Mouse (Mus musculus) ovary, adult 18-20 months (tissue): ENCODE results near the gene Tcf7l1.

ENCODE experiments used
- DNase-seq: peaks from one replicate; pipeline ENCODE4 v3.0.0; 2022; ENCODE audit warnings: low spot score, mixed read lengths

Tcf7l1 gene

DNA sequence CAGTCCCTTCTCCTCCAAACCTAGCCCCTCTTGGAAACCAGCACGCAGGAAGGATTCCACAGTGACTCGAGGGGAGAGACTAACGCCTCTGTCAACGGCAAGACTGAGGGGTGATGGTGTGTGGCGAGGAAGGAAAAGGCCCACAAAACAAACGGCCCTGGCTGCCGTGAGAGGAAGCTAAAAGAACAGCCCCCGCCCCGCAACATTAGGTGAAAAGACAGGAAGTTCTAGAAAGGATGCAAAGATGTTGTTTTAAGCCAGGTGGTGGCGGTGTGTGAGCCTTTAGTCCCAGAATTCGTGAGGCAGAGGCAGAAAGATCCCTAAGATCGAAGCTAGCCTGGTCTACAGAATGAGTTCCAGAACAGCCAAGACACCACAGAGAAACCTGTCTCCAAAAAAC is 43.3 kb downstream of the Tcf7l1 start:
- no peak for DNase-seq

DNA sequence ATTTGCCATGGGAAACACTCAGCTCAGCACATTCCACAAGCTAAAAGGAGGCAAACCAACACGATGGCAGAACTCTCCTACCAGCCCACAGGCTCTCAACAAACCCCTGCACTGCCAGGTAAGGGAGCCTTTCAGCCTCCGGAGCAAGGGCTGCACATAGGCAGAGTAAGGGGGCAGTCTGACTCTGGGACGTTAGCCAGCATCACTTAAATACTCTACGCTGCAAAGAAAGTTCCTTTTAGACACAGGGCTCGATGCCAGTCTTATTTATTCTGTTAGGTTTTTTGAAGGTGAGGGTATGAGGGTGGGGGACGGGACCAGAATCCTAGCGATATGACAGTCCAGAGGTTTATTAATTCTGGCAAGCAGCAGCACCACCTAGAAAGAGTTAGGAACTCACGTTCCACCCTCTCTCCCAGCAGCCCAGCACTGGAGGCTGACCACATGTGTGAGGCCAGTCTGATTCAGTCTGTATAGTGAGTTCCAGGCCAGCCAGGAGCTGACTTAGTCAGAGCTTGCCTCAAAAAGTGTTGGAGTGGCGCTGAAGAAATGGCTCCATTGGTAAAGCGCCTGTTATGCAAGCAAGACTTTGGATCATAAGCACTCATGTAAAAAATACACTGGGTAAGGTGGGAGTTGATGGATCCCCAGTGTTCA is 44.8 kb downstream of the Tcf7l1 start:
- DNase-seq, result no peak

DNA sequence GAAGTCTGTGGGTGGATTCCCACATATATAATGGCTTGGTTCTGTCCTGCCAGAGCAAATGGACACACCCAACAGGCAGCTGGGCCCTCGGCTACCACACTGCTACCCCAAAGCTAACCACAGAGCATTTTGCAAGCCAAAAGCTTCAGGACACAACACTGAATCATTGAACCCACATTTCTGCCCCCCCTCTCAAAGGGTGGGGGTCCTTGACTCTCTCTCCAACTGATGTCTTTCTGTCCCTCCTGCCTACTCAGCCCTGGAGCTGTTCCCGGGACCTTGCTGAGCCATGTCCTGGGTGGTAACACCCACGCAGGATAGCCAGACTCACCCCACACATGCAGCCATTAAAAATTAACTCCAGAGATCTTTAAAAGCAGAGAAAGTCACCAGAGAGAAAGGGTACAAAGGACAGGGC is 45.4 kb downstream of the Tcf7l1 start:
- DNase-seq, result no peak

DNA sequence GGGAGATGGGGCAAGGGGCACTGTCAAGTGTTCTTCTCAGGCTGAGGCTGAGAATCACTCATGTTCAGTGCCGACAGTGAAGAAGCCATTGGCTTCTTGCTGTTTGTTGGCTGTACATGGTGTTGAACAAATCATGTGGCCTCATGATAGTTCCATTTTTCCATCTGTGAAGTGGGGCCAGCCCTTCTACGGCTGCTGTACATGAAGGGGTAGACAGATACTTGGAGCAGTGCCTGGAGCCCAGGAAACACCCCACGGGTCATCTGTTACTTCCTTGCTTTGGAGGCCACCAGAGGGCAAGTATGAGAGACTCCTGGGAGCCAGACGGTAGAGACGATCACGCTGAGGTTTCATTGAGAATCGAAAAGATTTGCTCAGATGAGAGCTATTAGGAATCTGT is 46.7 kb downstream of the Tcf7l1 start:
- DNase-seq, result no peak

DNA sequence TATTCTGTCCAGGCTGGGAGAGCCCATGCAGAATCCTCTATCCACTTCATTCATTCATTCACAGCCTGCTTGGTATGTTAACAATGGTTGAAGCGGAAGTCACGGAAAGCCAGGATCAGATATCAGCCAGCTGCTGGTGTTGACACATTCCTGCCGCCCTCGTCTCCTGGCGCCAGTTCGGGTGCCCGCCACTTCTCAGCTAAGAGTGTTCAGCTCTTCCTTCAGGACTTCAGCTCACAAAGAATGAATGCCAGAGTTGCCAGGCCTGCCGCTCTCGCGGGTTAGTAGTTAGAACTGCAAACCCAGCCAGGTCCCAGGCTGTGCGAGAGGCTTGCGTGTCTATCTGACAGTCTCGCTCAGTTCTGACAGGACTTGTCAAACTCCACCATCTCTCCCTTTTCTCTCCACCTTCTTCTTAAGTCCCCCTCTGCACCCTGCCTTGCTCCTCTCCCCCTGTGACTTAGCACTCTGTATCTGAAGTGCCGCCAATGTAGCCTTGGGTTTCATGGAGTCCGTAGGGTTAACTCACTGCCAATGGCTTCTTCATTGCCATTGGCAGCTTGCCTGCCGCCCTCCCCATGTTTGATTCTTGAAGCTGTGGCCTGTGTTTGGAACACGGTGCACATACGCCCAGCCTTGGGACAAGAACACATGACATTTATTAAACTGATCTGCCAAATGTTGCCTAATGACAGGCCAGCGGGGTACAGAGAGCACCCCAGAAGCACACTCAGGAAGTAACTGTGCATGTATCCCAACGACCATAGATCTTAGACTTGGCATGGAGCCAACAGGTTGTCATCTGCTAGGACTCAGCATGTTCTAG is 48.2 kb downstream of the Tcf7l1 start:
- peak; percentile 23 for DNase-seq

DNA sequence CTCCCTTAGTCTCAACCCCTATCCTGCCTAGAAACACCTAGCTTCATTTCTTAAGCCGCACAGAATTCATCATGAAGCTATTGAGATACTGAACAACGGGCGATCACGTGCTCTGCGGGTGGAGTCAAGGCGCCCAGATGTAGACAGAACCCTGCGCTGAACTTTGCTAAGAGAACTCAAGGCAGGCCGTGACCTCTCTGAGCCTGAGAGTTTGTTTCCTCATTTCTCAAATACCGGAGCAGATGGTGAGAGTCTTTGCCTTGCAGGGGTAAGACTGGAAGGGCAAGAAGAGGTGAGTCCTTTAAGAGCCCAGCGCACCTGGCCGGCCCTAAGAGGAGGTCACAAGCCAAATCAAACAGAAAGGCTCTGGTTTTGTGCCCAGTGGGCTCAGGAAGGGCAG is 52.2 kb downstream of the Tcf7l1 start:
- DNase-seq, result no peak

DNA sequence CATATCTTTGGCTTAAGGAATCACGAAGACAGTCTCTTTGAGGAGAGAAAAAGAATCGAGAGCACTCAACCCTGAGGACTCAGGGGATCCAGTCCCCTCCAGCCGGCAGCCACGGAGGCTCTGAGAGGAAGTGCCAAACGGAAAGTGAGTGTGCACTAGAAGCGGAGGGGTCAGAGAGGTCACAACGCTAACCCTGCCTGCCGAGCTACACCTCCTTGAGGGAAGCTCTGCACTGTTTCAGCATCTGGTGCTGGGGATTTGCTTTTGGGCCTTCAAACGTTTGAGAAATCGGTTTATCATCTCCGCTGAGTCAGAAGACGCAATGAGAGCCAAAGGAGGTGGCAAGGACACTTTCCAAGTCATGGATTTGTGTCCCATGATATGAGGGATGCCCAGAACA is 53.8 kb downstream of the Tcf7l1 start:
- DNase-seq, result no peak

DNA sequence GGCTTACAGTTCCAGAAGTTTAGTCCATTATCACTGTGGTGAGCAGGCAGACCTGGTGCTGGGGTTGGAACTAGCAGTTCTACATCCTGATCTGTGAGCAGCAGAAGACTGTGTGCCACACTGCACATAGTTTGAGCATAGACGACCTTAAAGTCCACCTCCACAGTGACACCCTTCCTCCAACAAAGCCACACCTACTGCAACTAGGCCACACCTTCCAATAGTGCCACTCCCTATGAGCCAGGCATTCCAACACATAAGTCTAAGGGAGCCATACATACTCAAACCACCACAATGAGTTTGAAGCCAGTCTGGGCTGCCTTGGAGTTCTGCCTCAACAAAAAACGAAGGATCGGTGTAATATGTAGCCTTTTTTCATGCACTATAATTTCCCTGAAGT is 55.7 kb downstream of the Tcf7l1 start:
- no peak for DNase-seq

DNA sequence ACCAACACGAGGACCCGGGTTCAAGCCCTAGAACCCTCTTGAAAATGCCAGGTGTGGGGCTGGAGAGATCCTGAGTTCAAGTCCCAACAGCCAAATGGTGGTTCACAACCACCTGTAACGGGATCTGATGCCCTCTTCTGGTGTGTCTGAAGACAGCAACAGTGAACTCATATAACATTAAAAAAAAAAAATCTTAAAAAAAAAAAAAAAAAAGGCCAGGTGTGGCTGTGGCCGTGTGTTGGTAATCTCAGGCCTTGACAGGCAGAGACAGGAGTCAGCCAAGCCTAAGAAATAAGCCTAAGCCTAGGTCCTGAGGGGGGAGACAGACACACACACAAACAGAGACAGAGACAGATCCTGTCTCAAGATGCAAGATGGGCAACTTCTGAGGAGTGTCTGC is 56.9 kb downstream of the Tcf7l1 start:
- no peak for DNase-seq

DNA sequence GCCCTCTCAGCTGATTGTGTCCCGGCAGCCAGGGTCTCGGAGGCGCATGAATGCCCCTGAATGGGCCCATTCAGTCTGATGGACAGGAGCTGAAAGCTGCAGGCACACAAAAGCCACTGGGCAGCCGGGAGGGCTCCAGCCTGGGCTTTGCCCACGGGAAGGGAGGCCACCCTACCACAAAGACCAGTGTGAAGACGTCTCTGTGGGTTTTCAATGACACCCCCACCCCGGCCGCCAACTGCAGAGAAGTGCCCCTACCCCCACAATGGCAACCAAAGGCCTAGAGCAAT is 58.5 kb downstream of the Tcf7l1 start:
- DNase-seq, result no peak

DNA sequence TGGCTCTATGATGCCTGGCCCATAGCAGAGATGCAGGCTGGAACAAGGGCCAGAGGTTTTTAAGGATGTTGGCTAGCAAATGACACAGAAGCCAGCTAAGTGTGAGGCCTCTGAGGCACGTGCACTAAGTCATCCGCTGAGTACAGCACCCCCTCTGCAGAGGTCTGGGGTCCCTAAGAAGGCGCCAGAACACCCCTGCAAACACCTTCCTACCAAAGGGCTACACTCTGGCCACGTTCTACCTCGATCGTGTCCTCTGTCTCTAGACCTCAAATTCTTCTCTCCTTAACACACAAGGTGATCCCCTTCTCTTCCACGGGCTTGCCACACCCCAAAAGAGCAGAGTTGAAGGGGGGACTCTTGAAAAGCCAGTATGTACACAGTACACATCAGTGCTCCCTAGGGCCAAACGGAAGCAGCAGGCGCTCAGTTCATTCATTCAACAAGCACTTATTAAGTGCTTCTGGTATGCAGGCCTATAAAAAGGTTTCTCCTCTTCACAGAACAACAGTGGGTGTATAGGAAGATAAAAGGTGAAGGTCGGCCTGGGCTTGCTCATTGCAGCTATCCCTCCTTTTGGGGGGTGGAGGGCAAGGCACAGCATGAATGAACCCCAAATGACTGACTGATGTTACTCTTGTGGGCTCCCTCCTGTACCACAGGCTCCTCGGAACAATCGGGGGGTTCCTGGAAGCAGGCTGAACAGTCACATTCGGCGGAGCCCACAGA is 59.1 kb downstream of the Tcf7l1 start:
- DNase-seq, result no peak

DNA sequence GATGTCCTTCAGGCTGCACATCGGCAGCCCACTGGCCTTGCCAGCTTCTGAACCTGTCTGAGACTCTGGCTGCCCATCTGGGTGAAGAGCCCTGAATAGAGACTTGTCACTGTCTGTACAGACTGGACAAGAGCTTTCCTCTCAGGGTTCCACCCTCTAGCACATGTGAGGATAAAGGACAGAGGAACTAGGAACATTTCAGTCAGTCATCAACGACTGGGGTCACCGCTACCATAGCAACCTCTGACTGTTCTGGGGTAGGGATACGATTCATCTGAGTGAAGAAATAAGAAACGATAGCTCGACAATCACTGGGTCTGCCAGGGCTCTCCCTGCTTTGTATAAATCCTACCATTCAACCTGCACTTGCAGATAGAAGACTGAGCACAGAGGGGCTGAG is 61.2 kb downstream of the Tcf7l1 start:
- DNase-seq, result no peak

DNA sequence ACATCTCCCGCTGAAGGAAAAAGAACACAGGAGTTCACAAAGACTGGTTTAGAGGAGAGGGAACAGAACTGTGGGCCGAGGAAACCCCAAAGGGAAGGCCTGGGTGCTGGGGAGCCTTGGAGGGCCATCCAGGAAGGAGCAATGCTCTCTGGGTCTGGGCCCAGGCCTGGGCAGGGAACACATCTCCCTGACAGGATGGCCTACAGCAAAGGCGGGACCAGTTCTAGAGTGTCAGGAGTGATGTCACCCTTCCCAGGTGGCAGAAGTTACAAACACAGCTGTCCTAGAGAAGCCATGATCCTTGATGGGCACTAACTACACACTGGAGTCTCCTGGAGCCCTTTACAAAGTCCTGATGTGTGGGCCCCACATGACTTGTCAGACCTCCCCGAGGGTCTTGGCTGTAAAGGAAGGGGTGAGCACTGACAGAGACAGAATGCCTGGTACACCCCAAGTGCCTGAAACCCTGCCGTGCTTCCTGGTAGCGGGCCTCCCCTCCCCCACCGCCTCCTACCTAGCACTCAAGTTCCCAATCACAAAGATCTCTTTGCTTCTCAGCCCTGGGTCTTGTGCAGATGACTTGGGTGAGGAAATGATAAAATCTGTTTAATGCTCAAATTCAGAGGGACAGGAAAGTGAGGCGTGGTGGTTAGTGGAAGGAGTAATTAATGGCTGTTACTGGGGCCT is 64.4 kb downstream of the Tcf7l1 start:
- no peak for DNase-seq

DNA sequence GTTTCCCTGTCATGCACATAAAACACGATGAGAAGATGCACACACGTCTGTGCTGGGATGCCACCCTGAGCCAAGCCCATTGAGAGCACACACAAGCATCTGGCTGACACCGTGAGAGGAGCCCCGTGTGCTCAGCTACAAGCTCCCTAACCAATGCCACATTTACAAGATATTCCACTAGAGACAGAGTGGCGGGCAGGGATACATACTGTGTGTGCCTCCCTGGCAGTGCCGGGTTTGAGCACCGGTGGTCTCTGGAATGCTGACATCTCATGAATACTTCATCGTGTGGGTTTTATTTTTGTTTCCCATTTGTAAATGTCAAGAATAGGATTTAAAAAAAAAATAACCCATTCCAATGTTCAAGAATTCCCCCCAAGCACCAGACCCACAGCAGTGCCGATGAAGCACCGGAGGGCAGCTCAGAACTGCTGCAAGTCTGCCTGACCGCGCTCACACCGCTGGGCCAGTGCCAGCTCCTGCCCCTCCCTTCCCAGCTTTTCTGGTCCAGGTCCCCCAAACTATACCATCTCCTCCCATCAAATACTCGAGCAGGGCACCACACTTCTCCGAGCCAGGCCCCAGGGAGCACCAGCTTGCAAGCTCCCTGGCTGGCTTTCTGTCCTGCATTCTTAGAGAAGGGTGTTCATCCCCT is 65.2 kb downstream of the Tcf7l1 start:
- no peak for DNase-seq

DNA sequence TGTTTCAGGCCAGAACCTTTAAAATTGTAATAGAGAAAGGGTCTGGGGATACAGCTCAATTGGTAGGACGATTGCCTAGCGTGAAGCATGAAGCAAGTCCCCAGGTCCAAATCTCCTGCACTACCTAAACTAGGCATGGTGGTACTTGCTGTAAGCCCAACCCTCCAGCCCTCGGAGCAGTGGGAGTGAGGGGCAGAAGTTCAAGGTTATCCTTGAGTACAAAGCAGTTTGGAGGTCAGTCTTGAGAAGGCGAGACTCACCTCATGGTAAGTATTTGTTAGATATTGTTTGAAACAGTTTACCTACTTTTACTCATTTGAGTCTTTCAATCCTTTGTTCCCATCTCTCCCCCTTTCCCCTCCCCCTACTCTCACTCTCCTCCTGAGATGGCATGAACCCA is 65.9 kb downstream of the Tcf7l1 start:
- no peak for DNase-seq

DNA sequence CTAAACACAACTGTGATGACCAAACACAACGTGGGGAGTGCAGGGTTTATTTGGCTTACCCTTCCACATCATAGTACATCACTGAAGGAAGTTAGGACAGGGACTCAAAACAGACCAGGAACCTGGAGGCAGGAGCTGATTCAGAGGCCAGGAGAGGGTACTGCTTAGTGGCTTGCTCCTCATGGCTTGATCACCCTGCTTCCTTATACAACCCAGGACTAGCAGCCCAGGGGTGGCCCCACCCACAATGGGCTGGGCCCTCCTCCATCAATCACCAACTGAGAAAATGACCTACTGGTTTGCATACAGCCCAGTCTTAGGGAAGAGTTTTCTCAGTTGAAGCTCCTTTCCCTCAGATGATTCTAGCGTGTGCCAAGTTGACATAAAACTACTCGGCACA is 68.2 kb downstream of the Tcf7l1 start:
- DNase-seq, result no peak

DNA sequence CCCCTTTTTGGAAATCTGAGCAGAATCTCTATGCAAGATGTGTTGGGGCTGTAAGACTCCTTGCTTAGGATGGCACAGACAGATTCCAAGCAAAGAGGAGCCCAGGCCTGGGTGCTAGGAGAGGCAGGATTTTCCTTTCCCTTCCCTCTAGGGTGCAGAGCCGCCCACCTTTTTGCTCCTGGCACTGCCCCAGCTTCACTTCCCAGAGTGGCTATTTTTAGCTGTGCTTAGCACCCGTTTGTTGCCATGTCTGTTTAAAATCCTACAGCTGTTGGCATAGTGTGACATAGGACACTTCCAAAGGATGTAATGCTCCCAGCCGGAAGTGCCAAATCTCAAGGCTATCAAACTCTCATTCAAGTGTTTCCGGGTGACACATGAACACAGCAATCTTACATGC is 74.3 kb downstream of the Tcf7l1 start:
- no peak for DNase-seq

DNA sequence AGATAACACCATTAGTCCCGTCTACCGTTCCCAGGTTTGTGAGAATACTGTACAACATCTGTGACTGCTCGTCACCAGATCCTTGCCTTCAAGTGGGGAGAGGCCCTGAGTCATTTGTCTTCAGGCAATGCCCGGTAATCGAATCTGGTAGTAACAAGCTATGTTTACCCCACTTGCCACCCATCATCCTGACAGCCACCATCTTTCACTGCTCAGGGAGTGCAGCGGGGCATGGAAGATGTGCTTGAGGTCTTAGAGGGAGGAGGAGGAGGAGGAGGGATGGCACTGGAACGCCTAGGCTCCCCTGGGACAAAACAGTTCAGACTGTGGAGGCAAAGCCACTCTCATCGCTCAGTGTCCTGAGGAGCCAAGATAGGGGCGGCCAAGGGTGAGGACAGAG is 74.8 kb downstream of the Tcf7l1 start:
- DNase-seq, result no peak

DNA sequence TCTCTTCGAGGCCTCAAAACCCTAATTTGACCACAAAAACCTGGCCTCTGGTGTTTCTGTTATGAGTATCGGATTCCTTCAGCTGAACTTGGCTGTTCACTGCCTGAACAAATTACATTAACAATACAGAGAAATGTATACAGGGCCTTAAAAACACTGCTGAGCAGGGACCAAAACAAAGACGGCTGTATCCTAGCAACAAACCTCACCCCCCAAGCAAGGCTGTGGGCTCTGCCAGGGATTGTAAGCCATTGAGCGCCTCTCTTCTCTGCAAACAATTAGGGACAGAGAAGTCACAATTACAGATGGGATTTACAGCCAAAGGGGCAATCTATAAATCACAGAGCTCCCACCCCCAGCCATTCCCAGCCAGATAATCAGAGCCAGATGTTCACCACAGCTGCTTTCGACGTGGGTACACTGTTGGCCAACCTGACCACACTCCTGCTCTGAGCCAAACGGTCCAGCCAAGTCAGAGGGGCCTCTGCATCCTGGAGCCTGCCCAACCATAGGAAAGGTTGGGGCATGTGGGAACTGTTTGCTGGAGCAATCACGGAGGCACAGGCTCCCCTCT is 77.5 kb downstream of the Tcf7l1 start:
- DNase-seq, result no peak

DNA sequence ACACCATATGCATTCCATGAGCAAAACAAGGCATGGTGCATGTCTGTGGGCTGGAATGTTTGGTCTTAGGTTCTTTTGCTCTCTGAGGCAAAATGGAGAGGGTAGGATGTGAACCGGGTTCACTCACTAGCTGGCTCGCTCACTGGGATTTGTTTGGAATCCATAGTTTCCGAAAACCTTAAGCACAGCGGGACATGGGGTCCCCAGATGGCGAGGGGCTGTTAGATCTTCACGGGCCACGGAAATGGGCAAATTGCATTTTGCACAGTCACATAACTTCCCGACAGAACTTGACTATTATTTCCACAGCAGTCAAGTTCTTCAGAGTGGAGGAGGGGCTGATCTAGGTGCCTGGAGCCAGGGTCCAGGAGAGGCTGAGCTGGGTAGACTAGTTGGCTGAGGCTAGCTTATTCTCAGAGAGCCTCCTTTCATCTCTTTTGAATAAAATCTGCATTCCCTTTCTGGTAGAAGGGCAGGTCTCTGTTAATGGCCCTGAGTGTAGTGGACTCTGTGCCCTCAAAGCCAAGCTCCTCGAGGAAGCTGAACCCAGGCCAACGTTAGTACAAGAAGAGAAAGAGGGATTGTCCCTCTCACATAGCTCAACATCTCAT is 78.1 kb downstream of the Tcf7l1 start:
- DNase-seq, result no peak

DNA sequence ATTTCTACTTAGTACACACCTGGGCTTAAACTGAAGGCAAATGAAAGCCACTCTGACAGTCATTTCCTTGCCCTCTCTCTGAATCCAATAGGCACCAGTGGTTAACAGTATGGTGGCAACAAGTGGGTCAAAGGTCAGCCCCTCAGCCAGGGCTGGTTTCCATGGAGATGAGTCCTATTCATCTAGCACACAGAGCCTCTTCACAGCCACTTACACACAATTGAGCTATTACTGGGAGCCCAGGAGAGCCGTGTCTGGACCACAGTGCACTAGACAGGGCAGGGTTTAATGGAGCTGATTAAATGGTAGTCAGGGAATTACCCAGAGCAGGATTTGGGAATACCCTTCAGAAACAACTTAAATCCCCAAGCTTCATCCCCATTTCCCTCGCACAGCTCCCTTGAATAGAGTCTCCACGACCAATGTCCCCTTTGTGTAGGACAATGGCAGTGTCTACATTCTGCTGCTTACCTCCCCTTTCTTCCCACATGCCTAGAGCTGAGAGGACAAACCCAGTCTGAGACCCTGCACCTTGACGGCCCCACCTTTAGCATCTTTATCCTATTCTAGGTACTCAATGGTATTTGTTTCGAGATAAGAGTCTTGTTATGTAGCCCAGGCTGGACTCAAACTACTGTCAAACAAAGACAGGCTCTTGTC is 89.5 kb downstream of the Tcf7l1 start:
- no peak for DNase-seq
